Mouse (Mus musculus) inflammation-experienced regulatory T-cells (primary cell): ENCODE measurements around the gene Kcnh5. TPM values are rescaled to one million over a fixed set of nuclear protein-coding genes. Genes with fewer than 3 reads are reported as not detected.

Experiments
- polyA plus RNA-seq, 2 experiments: library from polyadenylated mRNA; unstranded; fragments of 100-300 nt; shearing (Covaris generic); gene quantifications; one replicate each; pipeline ENCODE4 v1.2.1; 2017

The Kcnh5 gene
- under 1 TPM in 1 of 2 experiments, not detected in 1; 0.54 TPM for polyA plus RNA-seq

GRCm38 (mm10) chr12:75176691-75177645 is at the start of gene Kcnh5:
TSS of gene Kcnh5 (minus strand) at chr12:75177332.

Other genes with a start within 250 kb of the Kcnh5 start
- gene Rhoj, start 131.0 kb upstream of the Kcnh5 start, polyA plus RNA-seq: 1 to 10 TPM; 1.1 to 1.7 TPM
- under 1 TPM in 1 of 2 experiments, not detected in 1; 0.51 TPM for gene Gphb5, start 239.4 kb upstream of the Kcnh5 start, polyA plus RNA-seq